Mouse (Mus musculus) liver, adult 2 months (tissue): ENCODE data around the gene Ift122. TPM values are rescaled to one million over a fixed set of nuclear protein-coding genes. Genes with fewer than 3 reads are reported as not detected.

Experiments used
- DNase-seq: peaks from one replicate; pipeline ENCODE4 v3.0.0-alpha.2; 2011; ENCODE audit warnings: low read depth, low spot score; ENCODE audit errors: extremely low read depth
- H3K27ac ChIP-seq: fragments of 200-500 bp; replicated peaks from 2 replicates; pipeline ENCODE4 v1.5.1; 2012; ENCODE audit warnings: low read depth, mild to moderate bottlenecking, control low read depth, inconsistent platforms, low read length; ENCODE audit not compliant: insufficient read depth
- H3K27me3 ChIP-seq: fragments of 200-500 bp; 2 replicates; pipeline ENCODE4 v1.6.1; 2012; ENCODE audit warnings: mild to moderate bottlenecking, moderate library complexity, low read length, inconsistent platforms; ENCODE audit not compliant: control insufficient read depth, insufficient read depth
- H3K36me3 ChIP-seq: fragments of 200-500 bp; 2 replicates; pipeline ENCODE4 v1.6.1; 2012; ENCODE audit warnings: low read length, inconsistent platforms; ENCODE audit not compliant: control insufficient read depth, insufficient read depth
- H3K4me1 ChIP-seq: fragments of 200-500 bp; 2 replicates; pipeline ENCODE4 v1.6.1; 2011; ENCODE audit warnings: low read length; ENCODE audit not compliant: control insufficient read depth, insufficient read depth
- H3K4me3 ChIP-seq: fragments of 200-500 bp; 2 replicates; pipeline ENCODE4 v1.5.1; 2011; ENCODE audit warnings: low read depth, mild to moderate bottlenecking, control low read depth, low read length, moderate library complexity; ENCODE audit not compliant: insufficient read depth
- H3K79me2 ChIP-seq: fragments of 200-500 bp; 2 replicates; pipeline ENCODE4 v1.6.1; 2012; ENCODE audit warnings: inconsistent platforms, mild to moderate bottlenecking, low read length, moderate library complexity; ENCODE audit not compliant: control insufficient read depth, insufficient read depth
- H3K9ac ChIP-seq: fragments of 200-500 bp; 2 replicates; pipeline ENCODE4 v1.6.1; 2012; ENCODE audit warnings: low read depth, mild to moderate bottlenecking, control low read depth, inconsistent platforms, low read length
- CTCF ChIP-seq: fragments of 200-500 bp; IDR thresholded peaks from 2 replicates; pipeline ENCODE4 v1.5.1; 2011; ENCODE audit warnings: low read depth, low read length, control low read depth
- POLR2A ChIP-seq: fragments of 200-500 bp; IDR thresholded peaks from 2 replicates; pipeline ENCODE4 v1.6.1; 2011; ENCODE audit warnings: low read length, control low read depth; ENCODE audit not compliant: insufficient read depth; ENCODE audit errors: extremely low read depth
- WGBS: fragments of 180-500 bp; shearing (Covaris S2); methylation state at CpG from one replicate; pipeline ENCODE4 v1.1.7; 2018; 5-methylcytosine and 5-hydroxymethylcytosine counted together
- polyA plus RNA-seq: library from polyadenylated mRNA; depleted of rRNA; stranded (reverse); fragments of >200 nt; gene quantifications from 2 replicates; pipeline ENCODE4 v1.2.3, GENCODE M21; 2012
- total RNA-seq: library from RNA; depleted of rRNA; stranded (reverse); fragments of >200 nt; gene quantifications from 2 replicates; pipeline ENCODE4 v1.2.3, GENCODE M21; 2014

The Ift122 gene
- total and polyA plus RNA-seq, 2 experiments = 2.0 to 3.0 TPM

GRCm38 (mm10) chr6:115945633-115946032 is 92.4 kb downstream of the Ift122 start:
- H3K27me3 ChIP-seq = no peaks in the 10 kb centered on the region
- TF ChIP-seq POLR2A (no peak), CTCF (no peak)
- H3K27ac ChIP-seq = no peak overlapping the region
- H3K79me2 ChIP-seq = no peaks in the 10 kb centered on the region
- no peak overlapping the region for H3K4me3 ChIP-seq
- no peak overlapping the region for H3K9ac ChIP-seq
- no peaks in the 10 kb centered on the region for H3K36me3 ChIP-seq
- 81% methylated on average over 8 of the region's 8 CpGs for WGBS
- no peak for DNase-seq
- H3K4me1 ChIP-seq = peaks cover 2% of the 10 kb centered on the region; the same call in 1 of the 2 replicates

- H3K79me2 ChIP-seq = no peaks in the 10 kb centered on the region
- TF ChIP-seq POLR2A = no peak
- no peak for TF ChIP-seq CTCF
- 70% methylated on average over 6 of the region's 6 CpGs for WGBS
- H3K4me1 ChIP-seq = no peaks in the 10 kb centered on the region
- no peak overlapping the region for H3K4me3 ChIP-seq
- H3K27ac ChIP-seq = no peak overlapping the region
- H3K9ac ChIP-seq = no peak overlapping the region
- no peak for DNase-seq
- H3K27me3 ChIP-seq = no peaks in the 10 kb centered on the region
- H3K36me3 ChIP-seq = no peaks in the 10 kb centered on the region
Observed at GRCm38 (mm10) chr6:115946389-115946788, 93.1 kb downstream of the Ift122 start.

DNA sequence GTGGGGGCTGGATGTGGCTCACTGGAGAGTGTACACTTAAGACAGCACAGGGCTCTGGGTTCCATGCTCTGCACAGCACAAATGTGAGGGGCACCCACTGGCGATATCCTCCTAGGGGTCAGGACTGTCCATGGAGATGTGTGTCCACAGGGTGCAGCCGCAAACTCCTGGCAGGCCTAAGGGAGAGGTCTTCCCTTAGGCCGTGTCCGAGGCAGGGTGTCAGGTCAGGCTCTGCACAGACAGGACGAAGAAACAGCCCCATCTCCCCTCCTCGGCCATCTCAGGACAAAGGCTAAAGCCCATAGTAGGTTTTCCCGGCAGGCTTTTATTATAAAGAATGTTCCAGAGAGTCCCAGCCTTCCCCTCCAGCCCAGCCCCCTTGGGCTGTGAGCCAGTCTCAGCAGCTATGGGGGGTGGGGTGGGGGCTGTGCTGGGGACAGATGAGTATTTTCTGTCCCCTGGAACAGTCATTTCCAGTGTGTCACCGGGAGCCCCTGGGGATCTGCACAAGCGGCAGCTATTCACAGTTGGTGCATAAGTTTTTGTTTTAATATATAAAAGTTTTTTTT is 101.3 kb downstream of the Ift122 start:
- Histone ChIP-seq H3K36me3 (no peaks in the 10 kb centered on the region), H3K4me1 (no peaks in the 10 kb centered on the region), H3K9ac (no peak overlapping the region), H3K4me3 (no peak overlapping the region), H3K27ac (no peak overlapping the region), H3K79me2 (no peaks in the 10 kb centered on the region), H3K27me3 (no peaks in the 10 kb centered on the region)
- no peak for DNase-seq
- WGBS = 82% methylated on average over 9 of the region's 9 CpGs
- TF ChIP-seq CTCF (no peak), POLR2A (no peak)

DNA sequence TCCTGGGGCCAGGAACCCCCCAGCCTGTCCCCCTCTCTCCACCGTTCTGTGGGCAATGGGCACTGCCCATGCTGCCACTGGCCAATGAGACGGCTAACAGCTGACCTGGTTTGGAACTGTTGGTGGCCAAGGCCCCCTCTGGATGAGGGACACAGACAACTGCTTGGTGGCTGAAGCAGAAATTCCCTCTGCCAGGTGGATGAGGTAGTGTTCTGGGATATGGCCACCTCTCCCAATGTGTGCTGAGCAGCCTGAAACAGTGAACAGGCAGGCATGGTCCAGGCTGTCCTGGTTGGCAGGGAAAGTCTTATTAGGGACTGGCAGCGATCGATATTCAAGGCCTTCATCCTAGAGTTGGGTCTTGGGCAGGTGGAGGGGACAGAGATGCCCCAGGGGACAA is 101.9 kb downstream of the Ift122 start:
- no peak for TF ChIP-seq CTCF
- no peak for TF ChIP-seq POLR2A
- DNase-seq = no peak
- Histone ChIP-seq H3K9ac (no peak overlapping the region), H3K79me2 (no peaks in the 10 kb centered on the region), H3K27ac (no peak overlapping the region), H3K4me3 (no peak overlapping the region), H3K27me3 (no peaks in the 10 kb centered on the region), H3K36me3 (no peaks in the 10 kb centered on the region), H3K4me1 (no peaks in the 10 kb centered on the region)
- 90% methylated on average over 4 of the region's 4 CpGs for WGBS

DNA sequence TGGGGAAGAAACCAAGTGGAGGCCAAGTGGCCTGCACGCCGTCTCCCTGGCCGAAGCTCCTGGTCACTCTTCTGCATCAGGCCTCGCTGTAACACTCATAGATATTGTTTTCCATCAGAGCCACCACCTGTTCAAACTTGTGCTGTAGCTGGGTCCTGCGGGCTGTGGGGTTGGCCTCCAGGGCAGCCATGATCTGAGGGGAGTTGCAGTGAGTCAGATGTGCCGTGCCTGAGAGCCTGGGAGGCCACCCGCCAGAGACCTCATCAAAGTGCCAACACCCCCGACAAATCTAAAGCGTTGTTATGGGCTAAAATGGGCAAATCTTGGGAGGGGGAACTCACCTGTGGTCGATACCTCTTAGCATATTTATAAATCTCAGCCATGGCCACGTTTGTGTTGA is 102.4 kb downstream of the Ift122 start:
- H3K27me3 ChIP-seq = no peaks in the 10 kb centered on the region
- no peak for DNase-seq
- no peaks in the 10 kb centered on the region for H3K79me2 ChIP-seq
- no peak overlapping the region for H3K27ac ChIP-seq
- H3K4me3 ChIP-seq = no peak overlapping the region
- TF ChIP-seq POLR2A (no peak), CTCF (no peak)
- no peaks in the 10 kb centered on the region for H3K4me1 ChIP-seq
- 92% methylated on average over 11 of the region's 11 CpGs for WGBS
- no peaks in the 10 kb centered on the region for H3K36me3 ChIP-seq
- H3K9ac ChIP-seq = no peak overlapping the region

DNA sequence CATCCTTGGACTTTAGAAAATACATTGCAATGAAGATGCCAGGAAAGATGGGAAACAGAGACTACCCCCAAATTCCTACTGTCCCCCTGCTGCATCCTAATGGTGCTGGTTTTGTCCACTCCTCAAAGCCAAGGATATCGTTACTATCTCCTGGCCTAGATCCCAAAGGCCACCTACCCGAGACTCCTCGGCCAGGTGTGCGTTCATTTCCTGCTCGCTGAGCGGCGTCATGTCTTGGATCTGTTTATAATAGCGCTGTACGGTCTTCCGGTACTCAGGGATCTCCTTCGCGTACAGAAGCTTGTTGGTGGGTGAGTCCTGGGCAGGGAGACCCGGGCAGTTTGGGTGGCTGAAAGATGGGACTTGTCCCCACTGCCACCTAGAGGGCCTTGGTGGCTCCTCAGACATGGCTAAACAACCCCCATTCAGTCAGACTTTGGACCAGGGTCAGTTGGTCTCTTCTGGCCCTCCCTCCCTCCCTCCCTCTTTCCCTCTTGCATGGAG is 103.2 kb downstream of the Ift122 start:
- WGBS = 85% methylated on average over 13 of the region's 13 CpGs
- TF ChIP-seq POLR2A = no peak
- TF ChIP-seq CTCF = no peak
- no peaks in the 10 kb centered on the region for H3K27me3 ChIP-seq
- no peaks in the 10 kb centered on the region for H3K79me2 ChIP-seq
- no peak overlapping the region for H3K9ac ChIP-seq
- H3K4me3 ChIP-seq = no peak overlapping the region
- no peak for DNase-seq
- H3K4me1 ChIP-seq = no peaks in the 10 kb centered on the region
- no peak overlapping the region for H3K27ac ChIP-seq
- H3K36me3 ChIP-seq = no peaks in the 10 kb centered on the region
